Mouse (Mus musculus) testis, postnatal 10 days (tissue): Measurements from ENCODE around the gene Smad1.

Experiments used
- DNase-seq: peaks from one replicate; pipeline ENCODE4 v3.0.0; 2021; ENCODE audit warnings: low spot score

The Smad1 gene

GRCm38 (mm10) chr8:79355721-79356434 is 43.4 kb downstream of the Smad1 start:
- DNase-seq, result peak; percentile 68

- DNase-seq, result no peak
These were observed 45.3 kb downstream of the Smad1 start for GRCm38 (mm10) chr8:79354009-79354408.

- DNase-seq, result no peak
These were observed 47.4 kb downstream of the Smad1 start for GRCm38 (mm10) chr8:79351916-79352315.

- no peak for DNase-seq
These were observed 48.5 kb downstream of the Smad1 start for GRCm38 (mm10) chr8:79350805-79351204.

- DNase-seq, result peak; percentile 71
These were observed 49.2 kb downstream of the Smad1 start for GRCm38 (mm10) chr8:79350094-79350593.

GRCm38 (mm10) chr8:79346414-79346813 is 52.9 kb downstream of the Smad1 start:
- DNase-seq, result no peak

- DNase-seq, result no peak
These were observed 53.5 kb downstream of the Smad1 start for GRCm38 (mm10) chr8:79345856-79346255.

GRCm38 (mm10) chr8:79341236-79341635 is 58.1 kb downstream of the Smad1 start:
- peak; percentile 28 for DNase-seq

- DNase-seq, result peak; percentile 54
These were observed 59.8 kb downstream of the Smad1 start for GRCm38 (mm10) chr8:79339555-79339954.

GRCm38 (mm10) chr8:79338619-79339018 is 60.7 kb downstream of the Smad1 start:
- peak; percentile 8 for DNase-seq

GRCm38 (mm10) chr8:79332109-79332900 is 67.0 kb downstream of the Smad1 start:
- DNase-seq, result no peak

GRCm38 (mm10) chr8:79331571-79331970 is 67.7 kb downstream of the Smad1 start:
- no peak for DNase-seq

GRCm38 (mm10) chr8:79331017-79331416 is 68.3 kb downstream of the Smad1 start:
- DNase-seq, result no peak

- no peak for DNase-seq
These were observed 69.6 kb downstream of the Smad1 start for GRCm38 (mm10) chr8:79329735-79330134.

- DNase-seq, result no peak
These were observed 70.1 kb downstream of the Smad1 start for GRCm38 (mm10) chr8:79329182-79329581.

GRCm38 (mm10) chr8:79325510-79325909 is 73.8 kb downstream of the Smad1 start:
- no peak for DNase-seq

- no peak for DNase-seq
These were observed 74.4 kb downstream of the Smad1 start for GRCm38 (mm10) chr8:79324928-79325327.

GRCm38 (mm10) chr8:79324036-79324435 is 75.3 kb downstream of the Smad1 start:
- no peak for DNase-seq

GRCm38 (mm10) chr8:79323121-79323520 is 76.2 kb downstream of the Smad1 start:
- DNase-seq, result no peak

GRCm38 (mm10) chr8:79310801-79311200 is 88.5 kb downstream of the Smad1 start:
- no peak for DNase-seq

GRCm38 (mm10) chr8:79305941-79306340 is 93.4 kb downstream of the Smad1 start:
- DNase-seq, result no peak

GRCm38 (mm10) chr8:79301548-79301947 is 97.8 kb downstream of the Smad1 start:
- no peak for DNase-seq

GRCm38 (mm10) chr8:79299704-79300103 is 99.6 kb downstream of the Smad1 start:
- no peak for DNase-seq
